Mouse (Mus musculus) layer of hippocampus, postnatal 10 days (tissue): ENCODE data around the gene Ccl22. TPM values are rescaled to one million over a fixed set of nuclear protein-coding genes. Genes with fewer than 3 reads are reported as not detected.

Experiments used
- DNase-seq, 2 experiments: peaks; one replicate each; pipeline ENCODE4 v3.0.0; 2021; ENCODE audit warnings: low spot score in 2 of 2
- total RNA-seq, 2 experiments: library from RNA; stranded (reverse); gene quantifications; 2 replicates each; pipeline ENCODE4 v1.2.3; 2021

Gene Ccl22
- total RNA-seq, 2 experiments from 2014 or later = not detected

DNA sequence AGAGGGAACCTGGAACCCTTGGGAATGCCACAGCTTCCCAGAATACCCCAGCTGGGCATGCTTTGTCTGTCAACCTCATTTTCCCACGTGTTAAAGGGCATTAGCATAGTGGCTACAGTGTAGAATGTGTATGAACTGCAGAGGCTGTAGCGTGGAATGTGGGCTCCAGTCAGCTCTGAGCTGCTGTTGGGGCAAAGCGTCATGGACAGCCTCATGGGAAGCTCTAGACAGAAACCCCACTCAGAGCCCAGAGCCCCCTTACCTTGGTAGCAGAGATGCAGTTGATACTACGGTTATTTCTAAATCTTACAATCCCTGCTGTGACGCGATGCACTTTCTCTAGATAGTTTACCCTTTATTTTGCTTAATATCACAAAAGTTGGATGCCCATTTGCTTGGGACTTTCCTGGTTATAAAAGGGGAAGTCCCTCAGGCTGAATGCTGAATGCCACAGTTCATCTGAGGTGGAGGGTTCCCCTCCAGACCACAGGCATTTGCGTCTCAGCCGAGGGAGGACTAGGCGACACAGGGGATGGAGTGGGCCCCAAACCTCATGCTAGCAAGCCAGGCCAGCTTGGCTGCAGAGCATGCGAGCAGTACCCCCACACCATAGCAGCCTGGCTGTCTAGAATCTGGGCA lies 33.6 kb downstream of the Ccl22 start:
- DNase-seq = no peak

DNA sequence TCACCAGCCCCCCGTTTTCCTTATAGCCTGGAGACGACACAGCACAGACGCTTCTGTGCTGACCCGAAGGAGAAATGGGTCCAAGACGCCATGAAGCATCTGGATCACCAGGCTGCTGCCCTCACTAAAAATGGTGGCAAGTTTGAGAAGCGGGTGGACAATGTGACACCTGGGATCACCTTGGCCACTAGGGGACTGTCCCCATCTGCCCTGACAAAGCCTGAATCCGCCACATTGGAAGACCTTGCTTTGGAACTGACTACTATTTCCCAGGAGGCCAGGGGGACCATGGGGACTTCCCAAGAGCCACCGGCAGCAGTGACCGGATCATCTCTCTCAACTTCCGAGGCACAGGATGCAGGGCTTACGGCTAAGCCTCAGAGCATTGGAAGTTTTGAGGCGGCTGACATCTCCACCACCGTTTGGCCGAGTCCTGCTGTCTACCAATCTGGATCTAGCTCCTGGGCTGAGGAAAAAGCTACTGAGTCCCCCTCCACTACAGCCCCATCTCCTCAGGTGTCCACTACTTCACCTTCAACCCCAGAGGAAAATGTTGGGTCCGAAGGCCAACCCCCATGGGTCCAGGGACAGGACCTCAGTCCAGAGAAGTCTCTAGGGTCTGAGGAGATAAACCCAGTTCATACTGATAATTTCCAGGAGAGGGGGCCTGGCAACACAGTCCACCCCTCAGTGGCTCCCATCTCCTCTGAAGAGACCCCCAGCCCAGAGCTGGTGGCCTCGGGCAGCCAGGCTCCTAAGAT lies 34.3 kb downstream of the Ccl22 start:
- no peak for DNase-seq

DNA sequence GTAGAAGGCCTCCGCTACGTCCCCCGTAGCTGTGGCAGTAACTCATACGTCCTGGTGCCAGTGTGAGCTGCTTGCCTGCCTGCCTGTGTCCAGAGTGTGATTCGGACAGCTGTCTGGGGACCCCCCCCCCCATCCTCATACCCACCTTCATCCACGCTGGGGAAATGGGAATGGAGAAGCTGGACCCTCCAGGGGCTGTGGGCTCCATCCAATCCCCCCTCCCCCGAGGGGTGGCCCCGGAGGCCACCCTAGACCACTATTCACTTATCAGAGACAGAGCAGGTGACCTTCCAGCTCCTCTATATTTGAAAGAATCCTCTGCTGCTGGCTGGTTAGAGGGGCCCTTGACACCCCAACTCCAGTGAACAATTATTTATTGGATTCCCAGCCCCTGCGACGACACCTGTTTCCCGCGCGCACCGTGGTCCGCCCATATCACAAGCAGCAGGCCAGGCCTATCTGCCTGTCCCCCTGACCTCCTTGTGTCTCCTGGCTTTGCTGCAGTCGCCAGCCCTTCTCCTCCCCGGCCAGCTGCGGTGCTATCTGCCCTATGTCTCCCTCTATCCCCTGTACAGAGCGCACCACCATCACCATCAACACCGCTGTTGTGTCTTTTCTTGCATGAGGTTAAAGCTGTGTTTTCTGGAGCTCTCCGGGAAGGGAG lies 35.2 kb downstream of the Ccl22 start:
- no peak for DNase-seq

DNA sequence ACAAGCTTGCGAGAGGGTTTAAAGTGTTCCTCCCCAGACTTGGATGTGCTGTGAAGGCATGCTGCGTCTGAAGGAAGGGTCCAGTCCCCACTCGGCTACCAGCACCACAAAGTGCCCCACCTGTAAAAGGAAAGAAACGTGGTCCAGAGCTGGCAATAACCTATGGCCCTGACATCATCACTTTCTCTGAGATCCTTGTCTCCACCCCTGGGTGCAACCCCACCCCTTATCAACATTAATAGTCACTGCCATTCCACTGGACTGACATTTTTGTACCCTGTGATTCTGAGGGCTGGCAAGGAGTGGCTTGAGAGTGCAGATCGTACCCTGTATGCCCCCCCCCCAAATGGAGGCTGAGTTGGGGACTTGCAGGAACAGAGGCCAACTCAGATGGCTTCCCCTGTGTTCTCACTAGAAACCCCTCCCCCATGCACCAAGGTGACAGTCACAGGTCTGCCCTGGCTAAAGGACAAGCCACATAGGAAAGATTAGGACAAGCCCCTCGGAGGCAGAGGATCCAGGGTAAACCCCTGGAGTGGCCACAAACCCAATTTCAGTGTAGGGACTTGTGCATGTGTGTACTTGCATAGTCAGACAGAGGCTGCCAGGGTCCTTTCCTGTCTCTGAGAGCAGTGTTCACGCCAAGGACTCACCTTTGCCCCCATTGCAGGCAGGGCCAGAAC lies 35.9 kb downstream of the Ccl22 start:
- DNase-seq = no peak

DNA sequence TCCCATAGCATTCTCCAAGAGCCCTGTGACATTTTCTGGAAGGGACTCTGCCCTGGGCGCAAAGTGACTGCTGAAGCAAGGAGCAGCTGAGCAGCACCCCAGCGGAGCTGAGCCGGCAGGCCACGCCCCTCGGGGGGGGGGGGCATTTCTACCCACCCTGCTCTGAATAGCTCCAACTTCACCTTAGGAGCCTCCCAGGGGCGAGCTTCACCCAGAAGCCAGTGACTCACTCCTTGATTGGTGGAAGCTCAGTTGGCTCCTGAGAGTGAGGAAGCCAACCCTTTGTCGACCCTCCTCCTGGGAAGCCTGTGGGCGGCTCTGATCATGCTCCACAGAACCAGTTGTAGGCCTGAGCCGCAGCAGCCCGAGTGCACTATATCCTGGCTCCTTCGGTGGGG lies 36.4 kb downstream of the Ccl22 start:
- no peak for DNase-seq

DNA sequence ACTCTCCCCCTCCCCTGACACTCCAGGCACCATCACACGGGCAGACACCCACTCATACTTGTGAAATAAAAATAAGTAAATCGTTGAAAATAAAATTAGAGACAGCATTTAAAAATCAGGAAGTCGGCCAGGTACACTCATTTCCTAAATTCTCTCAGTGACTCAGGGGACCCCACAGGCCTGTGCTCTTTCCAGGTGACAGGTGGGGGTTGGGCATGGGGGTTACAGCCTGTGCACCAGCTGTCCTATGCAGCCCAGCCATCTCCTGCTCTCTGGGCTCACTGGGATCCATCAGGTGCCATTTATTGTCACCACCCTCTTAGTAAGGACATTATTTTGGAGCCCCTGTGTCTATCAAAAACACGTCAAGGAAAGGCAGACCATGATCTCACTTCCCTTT lies 38.5 kb downstream of the Ccl22 start:
- no peak for DNase-seq

DNA sequence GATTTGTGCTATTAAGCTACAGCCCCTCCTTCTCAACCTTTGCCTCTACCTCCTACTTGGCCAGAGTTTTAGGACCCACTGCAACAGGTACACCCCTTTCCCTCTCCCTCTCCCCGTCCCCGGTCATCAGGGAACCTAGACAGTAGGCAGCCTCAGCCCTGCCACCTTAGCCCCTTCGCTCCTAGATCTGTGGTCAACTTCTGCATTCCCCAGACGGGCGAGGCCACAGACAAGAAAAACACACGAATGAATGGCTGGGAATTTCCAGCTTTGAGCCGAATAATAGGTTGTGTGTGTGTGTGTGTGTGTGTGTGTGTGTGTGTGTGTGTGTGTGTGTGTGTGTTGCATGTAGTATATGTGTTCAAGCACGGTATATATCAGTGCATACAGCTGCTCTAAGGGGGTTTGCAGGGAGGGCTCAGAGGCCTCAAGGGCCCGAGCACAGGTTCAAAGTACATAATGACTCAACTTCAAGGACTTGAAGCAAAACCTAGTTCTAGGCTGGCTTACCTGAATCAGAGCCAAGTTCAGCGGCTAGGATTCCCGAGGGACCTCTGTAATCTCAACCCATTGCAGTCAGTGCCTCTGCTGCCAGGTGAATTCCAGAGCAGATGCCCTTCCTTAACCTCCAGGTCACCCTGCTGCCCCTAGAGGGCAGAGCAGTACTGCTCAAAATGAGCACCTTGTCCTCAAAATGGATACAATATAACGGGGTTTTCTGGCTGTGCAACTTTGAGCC lies 40.0 kb downstream of the Ccl22 start:
- no peak for DNase-seq

DNA sequence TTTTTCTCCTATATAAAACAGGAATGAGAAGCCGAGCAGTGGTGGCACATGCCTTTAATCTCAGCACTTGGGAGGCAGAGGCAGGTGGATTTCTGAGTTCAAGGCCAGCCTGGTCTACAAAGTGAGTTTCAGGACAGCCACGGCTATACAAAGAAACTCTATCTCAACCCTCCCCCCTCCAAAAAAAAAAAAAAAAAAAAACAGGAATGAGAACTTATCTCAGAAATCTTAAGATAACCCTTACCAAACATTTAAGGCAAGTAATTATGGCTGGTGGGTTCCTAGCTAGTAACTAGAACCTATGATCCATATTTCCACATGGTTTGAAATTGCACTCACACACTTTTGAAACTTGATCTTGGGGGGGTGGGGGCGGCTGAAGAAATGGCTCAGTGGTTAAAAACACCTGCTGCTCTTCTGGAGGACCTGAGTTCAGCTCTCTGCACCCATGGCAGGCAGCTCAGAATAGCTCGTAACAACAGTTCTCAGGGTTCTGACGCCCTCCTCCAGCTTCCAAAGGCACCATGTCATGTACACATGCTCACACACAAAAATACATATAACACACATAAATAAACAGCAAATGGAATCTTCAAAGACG lies 40.7 kb downstream of the Ccl22 start:
- no peak for DNase-seq

DNA sequence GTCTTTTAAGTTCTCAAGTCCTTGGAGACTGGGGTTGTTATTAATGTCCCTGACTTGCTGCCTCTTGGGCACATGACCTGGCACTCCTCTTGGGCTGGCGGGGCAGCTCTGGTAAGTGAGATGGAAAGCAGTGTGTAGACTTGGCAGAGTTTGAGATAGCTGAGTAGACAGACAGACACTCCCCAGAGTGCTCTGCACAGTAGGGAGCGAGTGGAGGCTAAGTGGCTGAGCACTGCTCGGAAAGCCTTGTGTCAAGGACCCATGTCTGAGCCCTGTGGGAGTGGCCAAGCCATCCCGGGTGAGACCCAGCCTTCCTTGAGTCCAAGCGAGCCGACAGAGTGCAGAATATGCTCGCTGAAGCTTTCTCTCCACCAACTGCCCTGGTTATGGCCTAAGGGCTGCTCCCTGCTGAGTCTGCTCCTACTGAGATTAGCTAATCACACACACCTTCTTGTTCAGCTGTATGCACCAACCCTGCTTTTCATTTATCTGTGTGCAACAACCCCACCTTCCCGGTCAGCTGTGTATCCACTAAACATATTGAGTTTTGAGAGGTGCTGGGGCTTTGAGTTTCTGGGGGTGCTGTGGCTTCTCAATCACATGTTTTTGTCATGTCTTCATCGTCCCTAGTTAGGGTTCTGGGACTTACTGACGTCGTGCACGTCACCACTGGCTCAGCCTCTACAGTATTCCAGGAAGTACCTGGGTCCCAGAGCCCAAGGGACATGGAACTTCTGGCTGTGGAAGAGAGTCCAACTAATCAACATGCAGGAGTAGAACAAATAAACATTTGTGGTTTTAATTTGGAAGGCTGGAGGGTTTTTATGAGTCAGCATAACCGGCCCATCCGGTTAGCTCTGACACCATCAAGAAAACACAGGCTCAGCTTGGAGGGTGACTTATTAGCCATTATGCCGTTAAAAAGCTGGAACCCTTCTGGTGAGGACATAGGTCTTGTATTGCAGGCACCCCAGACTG lies 42.4 kb downstream of the Ccl22 start:
- DNase-seq = no peak

DNA sequence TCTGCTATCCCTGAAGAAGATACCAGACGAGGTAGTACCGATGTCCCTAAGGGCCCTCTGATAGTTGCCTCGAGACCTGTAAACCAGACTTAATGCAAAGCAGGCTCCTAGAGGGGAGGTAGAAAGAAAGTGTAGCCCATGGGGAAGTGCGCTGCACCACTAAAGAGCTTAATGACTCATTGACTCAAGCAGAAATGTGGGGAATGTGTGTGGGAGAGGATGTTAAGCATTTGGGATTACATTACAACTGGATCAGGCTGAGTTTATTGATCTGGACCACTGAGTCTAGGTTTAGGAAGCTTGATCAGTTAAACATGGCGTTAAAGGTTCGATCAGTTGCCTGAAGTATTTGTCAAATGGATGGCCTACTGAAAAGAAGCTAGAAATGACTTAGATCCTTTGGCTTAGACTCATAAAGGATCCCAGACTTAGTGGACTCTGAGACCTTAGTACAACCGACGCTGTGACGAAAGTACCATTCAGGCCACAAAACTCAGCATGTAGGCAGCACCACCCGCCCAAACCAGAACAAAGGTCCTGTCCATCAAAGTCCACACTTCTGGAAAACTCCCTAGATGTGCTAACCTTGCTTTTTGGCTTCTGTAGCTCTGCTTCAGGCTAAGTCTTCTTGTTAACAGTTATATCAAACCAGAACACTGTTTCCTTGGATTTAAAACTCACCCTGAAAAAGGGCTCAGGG lies 44.0 kb downstream of the Ccl22 start:
- DNase-seq = no peak

DNA sequence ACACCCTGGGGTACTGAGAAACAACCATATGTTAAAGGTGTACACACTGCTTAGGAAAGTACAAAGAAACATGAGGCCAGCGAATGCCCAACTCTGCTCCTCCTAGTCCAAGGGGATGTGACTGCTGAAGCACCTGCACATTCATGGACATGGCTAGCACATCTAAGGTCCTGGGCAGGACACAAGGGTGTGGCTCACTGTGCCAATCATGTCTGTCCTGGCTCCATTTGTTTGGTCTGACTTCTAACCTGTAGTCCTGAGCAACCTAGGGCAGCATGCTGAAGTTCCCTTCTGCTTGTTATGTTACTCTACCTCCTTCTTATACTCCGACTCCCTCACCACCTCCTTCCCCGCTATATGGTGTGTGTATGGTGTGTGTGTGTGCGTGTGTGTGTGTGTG lies 49.0 kb downstream of the Ccl22 start:
- DNase-seq = no peak

DNA sequence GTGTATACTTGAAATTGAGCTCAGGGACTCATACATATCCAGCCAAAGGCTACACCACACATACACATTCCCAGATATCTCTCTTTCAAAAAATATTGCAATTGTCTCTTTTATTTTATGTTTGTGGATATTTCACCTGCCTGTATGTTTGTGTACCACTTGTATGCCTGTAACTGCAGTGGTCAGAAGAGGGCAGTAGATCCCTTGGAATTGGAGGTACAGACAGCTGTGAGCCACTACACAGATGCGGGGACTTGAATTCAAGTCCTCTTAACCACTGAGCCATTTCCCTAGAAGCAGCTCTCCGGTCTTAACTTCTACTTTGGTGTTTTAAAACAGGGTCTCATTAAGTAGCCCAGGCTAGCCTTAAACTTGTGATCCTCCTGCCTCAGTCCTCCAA lies 49.4 kb downstream of the Ccl22 start:
- DNase-seq = no peak

DNA sequence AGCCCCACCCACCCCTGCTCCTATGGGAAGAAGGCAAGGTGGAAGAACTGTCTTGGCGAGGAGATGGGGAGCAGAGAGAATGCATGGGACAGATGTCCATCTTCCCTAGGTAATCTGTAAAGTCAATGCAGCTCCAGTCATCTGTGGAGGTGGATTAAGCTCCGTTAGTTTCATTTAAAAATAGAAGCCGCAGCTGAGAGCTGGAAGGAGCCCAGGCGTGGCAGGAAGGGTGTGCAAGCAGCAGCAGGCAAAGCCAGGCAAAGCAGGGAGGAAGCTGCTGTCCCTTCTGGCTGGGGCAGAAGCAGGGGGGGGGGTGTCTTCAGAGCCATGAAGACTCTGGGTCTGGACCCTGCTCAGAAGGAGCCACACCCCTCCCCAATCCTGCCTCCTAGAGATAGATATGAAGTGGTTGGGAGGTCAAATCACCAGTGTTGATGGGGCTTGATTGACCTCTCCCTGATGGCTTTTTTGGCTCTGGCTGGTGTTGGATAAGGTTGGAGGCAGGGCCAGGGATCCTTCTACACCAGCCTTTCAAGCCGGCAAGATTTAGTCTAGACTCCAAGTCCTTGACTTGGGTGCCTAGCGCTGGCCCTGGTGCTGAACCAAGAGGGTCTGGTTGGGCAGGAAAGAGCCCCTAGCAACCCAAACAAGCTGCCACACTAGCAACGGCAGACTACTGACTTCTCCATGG lies 55.0 kb downstream of the Ccl22 start:
- peak; percentile 45 to 51 for DNase-seq

Other genes with a start within 250 kb of the Ccl22 start
- 10 to 100 TPM; 79.0 to 81.9 TPM for gene Cpne2, start 212.6 kb upstream of the Ccl22 start, total RNA-seq
- gene Rspry1, start 143.7 kb upstream of the Ccl22 start, total RNA-seq = 10 to 100 TPM; 32.6 to 38.7 TPM
- gene Fam192a, start 143.6 kb upstream of the Ccl22 start, total RNA-seq = 10 to 100 TPM; 37.5 to 42.9 TPM
- 100 to 1,000 TPM; 158 to 163 TPM for gene Arl2bp, start 79.0 kb upstream of the Ccl22 start, total RNA-seq
- 10 to 100 TPM; 26.9 to 27.6 TPM for gene Pllp, start 49.3 kb upstream of the Ccl22 start, total RNA-seq
- gene Cx3cl1, start 26.4 kb downstream of the Ccl22 start, total RNA-seq = 100 to 1,000 TPM; 348 to 361 TPM
- gene Ccl17, start 64.9 kb downstream of the Ccl22 start, total RNA-seq = 1 to 10 TPM; 6.4 to 7.5 TPM
- 10 to 100 TPM; 66.3 to 76.9 TPM for gene Coq9, start 92.7 kb downstream of the Ccl22 start, total RNA-seq
- gene Ciapin1, start 92.8 kb downstream of the Ccl22 start, total RNA-seq = 10 to 100 TPM; 73.4 to 95.8 TPM
- 10 to 100 TPM; 52.8 to 58.3 TPM for gene Polr2c, start 111.9 kb downstream of the Ccl22 start, total RNA-seq
- gene Dok4, start 130.7 kb downstream of the Ccl22 start, total RNA-seq = 10 to 100 TPM; 75.5 to 81.2 TPM
- 1 to 10 TPM; 4.0 to 4.2 TPM for gene Ccdc102a, start 172.5 kb downstream of the Ccl22 start, total RNA-seq
- under 1 TPM; 0.18 to 0.55 TPM for gene Adgrg5, start 178.1 kb downstream of the Ccl22 start, total RNA-seq
- 100 to 1,000 TPM; 160 to 164 TPM for gene Adgrg1, start 229.2 kb downstream of the Ccl22 start, total RNA-seq